Mouse (Mus musculus) heart, adult 8-10 months (tissue): ENCODE results near the gene Bricd5. TPM values are rescaled to one million over a fixed set of nuclear protein-coding genes. Genes with fewer than 3 reads are reported as not detected.

Experiments used
- DNase-seq: peaks from one replicate; pipeline ENCODE4 v3.0.0; 2022; ENCODE audit warnings: low spot score
- total RNA-seq, 4 experiments: library from RNA; stranded (reverse); gene quantifications; 2 replicates each; pipeline ENCODE4 v1.2.4; 2022

Bricd5 gene
- total RNA-seq, 4 experiments from 2014 or later: 0.28 to 0.31 TPM; not detected in 2

DNA sequence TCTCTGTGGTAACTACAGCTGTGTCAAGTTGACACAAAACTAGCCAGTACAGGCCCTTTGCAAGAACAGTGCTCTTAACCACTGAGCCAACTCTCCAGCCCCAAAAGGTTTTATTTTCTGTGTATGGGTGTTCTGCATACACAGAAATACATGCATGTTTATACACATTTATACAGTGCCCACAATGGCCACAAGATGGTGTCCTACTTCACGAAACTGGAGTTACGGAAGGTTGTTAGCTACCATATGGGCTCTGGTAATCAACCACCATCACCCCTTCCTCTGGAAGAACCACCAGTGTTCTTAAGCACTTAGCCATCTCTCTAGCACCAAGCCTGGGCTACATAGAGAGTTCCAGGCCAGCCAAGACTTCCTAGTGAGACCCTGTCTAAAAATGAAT is 12.1 kb upstream of the Bricd5 start:
- DNase-seq: no peak

DNA sequence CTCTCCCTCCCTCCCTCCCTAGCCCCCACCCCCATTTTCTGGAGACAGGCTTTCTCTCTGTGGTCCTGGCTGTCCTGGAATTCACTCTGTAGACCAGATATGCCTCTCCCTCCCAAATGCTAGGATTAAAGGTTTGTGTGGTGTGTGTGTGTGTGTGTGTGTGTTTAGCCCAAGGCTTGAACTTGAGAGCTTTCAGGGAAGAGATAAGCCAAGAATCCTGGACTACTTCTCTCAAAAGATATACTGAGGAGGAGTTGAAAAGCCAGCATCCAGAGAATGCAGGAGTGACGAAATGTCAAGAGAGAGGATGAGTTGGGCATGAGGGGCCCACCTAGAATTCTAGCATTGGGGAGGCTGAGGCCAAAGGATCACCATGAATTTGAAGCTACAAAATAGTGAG is 10.8 kb upstream of the Bricd5 start:
- DNase-seq: no peak

DNA sequence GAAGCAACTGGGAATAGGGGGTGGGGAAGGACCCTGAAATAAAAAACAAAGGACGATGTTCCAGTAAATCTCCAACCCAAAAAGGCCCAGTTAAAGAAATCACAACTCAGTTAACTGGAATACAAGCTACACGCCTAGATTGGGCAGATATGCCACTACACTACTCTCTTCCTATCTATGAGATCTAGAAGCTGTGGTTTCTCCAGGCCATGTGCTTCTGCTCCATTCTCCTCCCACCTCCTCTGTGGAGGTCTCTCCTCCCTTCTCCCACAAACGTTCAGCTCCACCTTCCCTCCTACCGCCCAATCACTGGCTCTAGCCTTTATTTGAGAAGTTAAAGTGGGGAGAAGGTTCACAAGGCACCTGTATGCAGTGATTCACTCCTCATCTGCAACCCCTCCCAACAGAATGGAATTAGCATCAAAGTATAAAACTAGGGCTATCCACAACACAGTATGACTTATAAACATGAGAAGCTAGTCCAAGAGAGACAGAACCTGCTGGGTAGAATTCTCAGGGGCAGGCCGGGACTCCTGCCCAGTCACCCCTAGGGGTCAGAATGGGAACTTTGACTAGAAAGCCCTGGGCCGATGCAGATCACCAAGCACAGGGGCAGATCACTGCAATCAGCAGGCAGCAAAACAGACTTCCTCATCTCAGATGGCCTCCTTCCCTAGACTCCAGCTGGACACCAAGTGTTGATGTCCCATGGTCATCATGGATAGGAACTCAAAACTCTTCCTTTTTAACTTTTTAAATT is 10.1 kb upstream of the Bricd5 start:
- DNase-seq: no peak

DNA sequence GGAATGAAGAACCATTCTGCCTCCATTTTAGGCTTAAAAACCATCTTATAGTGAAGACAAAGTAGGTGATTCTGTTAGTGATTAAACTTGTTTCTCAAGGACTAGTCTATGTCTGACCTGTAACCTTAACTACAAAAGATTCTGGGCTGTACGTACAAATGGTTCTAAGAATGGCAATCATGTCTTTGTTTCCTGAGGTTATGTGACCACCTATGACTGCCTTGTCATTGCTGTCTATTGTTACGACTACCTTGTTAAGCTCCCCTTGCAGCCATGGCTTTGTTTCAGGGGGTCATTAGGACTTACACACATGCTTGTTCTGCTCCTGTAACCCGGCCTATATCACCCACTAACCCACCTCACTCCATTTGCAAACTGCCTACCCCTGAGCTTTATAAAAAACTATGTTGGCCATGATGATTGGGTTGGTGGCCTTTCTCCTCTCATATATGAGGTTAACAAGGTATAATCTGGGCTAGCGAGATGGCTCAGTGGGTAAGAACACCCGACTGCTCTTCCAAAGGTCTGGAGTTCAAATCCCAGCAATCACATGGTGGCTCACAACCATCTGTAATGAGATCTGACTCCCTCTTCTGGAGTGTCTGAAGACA is 4.9 kb upstream of the Bricd5 start:
- no peak for DNase-seq

DNA sequence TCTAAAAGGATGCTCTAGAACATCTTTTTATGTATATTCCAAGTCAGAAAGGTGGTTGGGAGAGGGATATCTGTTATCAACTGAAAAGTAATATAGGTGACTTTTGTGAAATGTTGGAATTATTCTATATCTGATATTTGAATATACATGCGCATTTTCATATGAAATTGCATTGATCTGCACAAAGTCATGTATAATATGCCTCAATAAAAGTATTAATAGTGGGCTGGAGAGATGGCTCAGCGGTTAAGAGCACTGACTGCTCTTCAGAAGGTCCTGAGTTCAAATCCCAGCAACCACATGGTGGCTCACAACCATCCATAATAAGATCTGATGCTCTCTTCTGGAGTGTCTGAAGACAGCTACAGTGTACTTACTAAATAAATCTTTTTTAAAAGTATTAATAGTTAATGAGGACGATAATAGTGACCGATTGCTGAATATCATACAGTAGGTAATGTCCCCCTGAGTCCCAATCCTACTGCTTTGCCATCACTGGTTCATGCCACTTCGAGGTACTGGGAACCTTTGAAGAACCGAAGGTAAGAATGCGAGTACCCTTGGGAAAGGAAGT is 4.3 kb upstream of the Bricd5 start:
- DNase-seq: no peak

DNA sequence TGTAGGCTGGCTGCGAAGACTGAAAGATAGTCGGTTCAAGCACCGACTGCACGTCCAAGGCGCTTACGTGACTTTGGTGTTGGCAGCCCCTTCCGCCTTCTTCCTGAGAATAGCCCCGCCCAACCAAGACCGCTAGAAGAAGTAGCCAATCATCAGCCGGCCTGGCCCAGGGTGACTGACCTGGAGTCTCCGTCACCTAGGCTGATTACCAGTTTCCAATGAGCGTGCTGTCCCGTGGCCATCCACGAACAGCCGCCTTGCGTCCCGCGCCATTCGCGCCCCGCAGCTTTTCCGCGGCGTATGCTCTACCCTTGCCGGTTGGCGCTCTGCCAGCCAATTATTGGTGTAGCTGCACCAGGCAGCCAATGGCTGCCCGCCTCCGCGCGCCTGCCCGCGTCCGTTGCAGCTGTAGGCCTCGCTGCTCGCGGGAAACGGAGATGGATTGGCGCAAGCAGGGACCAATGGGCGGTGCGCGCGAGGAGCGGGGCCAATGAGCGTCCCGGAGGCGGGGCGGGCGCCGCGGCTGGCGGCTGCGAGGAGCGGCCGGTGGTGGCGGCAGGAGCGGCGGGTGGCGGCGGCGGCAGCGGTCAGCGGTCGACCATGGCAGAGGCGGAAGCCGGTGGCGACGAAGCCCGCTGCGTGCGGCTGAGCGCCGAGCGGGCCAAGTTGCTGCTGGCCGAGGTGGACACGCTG is 3.6 kb upstream of the Bricd5 start, which contains the start of the genes E4f1 and Pgp:
Gene E4f1, minus strand, starts transcription at position 404 of the 693 bp plus-strand sequence.
Gene Pgp, plus strand, starts transcription at position 483 of the 693 bp plus-strand sequence.
- DNase-seq: peak; percentile 98

DNA sequence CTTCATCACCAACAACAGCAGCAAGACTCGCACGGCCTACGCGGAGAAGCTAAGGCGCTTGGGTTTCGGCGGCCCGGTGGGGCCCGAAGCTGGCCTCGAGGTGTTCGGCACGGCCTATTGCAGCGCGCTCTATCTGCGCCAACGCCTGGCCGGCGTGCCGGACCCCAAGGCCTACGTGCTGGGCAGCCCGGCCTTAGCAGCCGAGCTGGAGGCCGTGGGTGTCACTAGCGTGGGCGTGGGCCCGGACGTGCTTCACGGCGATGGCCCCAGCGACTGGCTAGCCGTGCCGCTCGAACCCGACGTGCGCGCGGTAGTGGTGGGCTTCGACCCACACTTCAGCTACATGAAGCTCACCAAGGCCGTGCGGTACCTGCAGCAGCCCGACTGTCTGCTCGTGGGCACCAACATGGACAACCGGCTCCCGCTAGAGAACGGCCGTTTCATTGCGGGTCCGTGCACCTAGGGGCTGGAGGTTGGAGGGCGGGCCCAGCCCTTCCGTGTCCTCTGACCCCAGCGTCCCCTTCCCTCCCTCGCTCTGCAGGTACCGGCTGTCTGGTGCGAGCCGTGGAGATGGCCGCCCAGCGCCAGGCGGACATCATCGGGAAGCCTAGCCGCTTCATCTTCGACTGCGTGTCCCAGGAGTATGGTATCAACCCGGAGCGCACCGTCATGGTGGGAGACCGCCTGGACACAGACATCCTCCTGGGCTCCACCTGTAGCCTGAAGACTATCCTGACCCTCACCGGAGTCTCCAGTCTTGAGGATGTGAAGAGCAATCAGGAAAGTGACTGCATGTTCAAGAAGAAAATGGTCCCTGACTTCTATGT is 2.8 kb upstream of the Bricd5 start:
- DNase-seq: no peak

DNA sequence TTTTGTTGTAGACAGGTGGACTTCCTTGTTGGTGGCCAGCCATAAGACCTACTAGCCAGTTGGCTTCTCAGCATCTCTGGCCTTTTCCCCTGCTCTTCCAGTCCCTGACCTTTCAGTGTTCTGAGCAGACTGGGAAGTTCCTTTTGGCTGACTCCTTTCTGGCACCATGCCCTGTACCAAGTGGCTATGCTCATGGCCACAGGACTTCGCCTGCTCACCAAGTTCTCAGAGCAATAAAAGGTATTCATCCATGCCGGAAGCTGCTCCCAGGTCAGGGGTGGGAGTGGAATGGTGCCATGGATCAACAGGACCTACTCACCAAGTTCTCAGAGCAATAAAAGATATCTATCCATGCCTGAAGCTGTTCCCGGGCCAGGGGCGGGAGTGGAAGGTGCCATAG is 1.2 kb upstream of the Bricd5 start:
- DNase-seq: peak; percentile 52

DNA sequence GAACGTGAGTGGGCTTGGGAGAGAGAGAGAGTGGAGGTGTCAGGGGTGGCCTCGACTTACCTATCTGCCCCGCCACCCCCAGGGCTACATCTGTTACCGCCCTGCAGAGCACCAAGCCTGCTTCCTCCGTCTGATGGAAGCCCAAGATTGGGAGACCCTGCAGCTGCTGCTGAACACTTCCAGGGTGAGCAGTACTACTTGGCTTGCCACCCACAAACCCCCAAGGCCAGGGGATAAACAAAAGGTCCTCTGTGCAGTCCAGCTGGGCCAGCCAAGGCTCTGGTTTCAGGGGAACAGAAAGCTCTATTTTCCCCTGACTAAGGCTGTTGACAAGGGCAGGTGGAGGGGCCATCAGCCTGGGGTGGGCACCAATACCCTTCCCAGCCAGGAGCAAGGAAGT is 873 bp downstream of the Bricd5 start:
- DNase-seq: no peak

DNA sequence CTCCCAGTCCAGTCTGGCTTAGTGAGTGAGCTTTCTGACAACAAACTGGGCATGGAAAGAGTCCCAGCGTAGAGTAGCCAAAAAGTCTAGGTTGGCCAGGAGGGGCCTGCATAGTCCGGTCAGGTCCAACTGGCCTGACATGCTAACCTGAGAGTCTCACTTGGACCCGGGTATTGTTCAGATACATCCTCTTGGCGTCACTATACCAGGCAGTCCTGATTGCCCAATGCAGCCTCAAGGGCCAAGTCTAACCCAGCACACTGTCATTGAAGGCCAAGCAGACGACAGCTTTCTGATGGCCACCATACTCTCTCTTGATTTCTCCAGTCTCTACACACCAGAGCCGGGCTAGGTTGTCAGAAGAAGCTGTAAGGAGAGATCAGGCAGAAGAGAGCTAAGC is 1.9 kb downstream of the Bricd5 start:
- DNase-seq: no peak

DNA sequence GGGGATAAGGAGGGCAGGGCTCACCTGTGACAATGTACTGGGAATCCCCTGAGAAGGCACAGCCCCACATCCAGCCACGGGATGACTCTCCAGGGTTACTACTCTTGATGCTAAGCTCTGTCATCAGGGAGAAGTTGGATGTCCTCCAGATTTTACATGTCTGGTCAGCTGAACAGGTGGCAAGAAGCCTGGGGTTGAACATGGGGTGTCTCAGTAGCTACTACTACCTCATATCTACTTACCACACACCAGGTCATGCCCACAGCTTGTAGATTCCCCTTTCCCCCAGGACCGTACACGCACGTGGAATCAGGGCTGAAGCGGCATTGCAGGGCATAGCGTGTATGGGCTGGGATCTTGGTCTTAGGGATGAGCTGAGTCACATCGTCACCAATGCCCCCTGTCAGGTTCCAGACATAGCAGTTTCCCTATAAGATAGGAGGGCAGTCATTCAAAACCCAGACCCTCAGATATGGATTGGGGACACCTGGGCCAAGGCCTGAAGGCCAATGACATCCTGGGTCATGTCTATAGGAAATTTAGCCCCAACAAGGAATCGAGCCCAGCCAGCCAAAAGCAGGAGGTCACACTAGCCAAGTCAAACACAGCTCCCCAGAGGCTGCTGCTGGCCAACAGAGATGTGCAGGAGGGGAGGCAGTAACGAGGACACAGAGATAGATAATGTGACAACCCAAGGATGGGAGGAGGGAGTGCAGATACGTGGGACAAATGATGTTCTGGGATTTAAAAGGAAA is 2.5 kb downstream of the Bricd5 start:
- DNase-seq: no peak

DNA sequence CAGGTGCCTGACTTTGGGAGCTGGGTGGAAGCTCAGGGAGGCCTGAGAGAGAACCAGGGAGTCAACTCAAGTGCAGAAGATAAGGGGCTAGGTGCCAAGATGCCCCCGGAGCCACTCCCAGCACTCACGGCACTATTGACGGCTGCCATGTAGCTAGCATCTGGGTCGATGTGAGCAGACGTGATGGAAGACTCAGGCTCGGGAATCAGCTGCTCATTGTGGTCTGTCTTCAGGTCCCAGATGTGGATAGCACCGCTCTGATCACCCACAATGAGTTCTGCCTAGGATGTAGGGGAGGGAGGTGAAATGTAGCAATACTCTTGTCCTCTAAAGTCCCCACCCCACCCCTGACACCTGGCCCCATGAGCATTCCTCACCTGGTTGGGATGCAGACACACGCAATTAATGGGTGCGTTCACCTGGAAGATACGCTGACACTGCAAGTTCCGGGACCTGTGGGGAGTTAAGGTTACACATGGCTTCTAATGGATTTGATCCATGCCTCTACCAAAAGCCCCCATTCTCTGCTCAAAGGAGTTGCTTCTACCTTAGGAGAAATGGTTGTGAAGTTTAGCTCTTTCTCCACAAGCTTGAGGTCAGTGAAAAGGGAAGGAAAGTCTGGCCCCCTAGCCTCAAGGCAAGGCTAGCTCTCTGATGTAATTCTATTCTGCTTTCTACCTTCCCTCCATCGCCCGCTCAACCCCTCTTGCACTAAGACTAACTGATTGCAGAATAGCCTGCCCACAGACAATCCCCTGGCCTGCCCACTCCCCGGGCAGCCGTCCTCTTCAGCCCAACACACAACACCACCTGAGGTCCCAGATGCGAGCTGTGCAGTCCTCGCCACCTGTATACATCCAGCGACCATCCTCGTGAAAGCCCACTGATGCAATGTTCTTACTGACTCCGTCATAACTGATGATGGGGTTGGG is 3.6 kb downstream of the Bricd5 start:
- no peak for DNase-seq

DNA sequence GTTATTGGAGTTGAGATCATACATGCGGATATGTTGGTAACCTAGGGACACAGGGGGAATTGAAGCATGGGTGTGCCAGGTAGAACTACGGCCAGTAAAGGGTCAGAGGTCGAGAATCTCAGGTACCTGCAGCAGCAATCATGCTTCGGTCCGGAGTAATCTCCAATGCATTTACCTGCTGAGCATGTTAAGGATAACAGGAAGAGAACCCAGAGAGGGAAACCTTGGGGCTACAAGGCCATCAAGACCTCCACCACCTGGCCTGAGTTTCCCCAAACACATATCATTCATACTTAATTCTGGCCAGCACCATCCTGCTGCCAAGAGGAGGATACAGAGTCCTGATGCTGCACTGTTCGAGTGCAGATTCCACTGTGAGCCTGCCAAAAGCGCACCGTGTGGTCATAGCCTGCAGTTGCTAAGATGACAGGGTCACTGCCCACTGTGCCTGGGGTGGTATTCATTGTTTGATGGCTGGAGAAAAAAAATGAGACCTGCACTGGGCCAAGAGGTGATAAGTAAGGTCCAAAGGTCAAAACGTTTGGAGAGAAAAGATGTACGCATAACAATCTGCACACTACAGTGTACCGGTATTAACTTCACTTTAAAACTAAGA is 4.4 kb downstream of the Bricd5 start:
- DNase-seq: no peak

DNA sequence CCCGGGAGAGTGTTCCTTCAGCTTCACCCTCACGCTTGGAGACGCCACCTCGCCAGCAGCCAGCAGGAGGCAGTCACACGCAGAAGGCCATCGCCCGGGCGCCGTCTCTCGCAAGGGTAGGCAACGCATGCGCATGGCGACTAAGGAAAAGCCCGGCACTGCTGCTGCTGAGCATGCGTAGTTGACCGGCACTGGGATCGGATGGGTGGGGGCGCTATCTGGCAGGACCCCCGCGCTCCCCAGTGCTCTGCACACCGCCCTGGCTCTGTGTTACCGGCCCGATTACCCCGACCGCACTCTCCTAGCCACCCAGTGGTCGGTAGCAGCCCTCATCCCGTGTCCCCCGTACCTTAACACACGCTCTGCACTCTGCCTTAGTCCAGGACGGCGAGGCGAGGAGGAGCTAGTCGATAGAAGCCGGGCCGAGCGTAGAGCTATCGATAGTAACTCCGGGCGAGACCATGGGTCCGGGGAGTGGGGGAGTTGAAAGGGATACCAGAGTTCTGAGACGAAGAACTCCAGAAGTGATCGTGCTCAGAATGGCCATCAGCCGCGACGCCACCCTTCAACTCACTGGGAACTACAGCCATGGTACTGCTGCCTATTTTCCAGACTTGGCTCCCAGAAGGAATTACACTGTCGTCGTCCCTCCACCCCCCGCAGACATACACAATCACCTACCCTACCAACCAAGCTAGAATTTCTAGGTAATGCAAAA is 5.1 kb downstream of the Bricd5 start, which contains the start of gene Mlst8:
Gene Mlst8, minus strand, starts transcription at position 416 of the 718 bp plus-strand sequence.
- DNase-seq: peak; percentile 97

DNA sequence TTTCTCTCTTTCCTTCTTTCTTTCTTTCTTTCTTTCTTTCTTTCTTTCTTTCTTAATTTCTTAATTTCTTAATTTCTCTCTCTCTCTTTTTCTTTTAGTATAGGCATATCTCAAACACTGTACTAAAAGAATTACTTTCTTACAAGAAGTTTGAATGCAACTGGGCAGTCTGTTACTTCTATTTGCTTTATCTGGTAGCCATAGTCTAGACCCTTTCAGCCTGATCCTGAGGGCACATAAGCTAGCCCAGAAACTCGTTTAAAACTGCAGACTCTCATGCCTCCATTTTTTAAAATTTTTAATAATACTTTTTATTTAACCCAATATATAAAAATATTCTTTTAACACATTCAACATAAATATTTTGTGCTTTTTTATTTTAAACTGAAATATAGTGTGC is 5.7 kb downstream of the Bricd5 start:
- DNase-seq: no peak

DNA sequence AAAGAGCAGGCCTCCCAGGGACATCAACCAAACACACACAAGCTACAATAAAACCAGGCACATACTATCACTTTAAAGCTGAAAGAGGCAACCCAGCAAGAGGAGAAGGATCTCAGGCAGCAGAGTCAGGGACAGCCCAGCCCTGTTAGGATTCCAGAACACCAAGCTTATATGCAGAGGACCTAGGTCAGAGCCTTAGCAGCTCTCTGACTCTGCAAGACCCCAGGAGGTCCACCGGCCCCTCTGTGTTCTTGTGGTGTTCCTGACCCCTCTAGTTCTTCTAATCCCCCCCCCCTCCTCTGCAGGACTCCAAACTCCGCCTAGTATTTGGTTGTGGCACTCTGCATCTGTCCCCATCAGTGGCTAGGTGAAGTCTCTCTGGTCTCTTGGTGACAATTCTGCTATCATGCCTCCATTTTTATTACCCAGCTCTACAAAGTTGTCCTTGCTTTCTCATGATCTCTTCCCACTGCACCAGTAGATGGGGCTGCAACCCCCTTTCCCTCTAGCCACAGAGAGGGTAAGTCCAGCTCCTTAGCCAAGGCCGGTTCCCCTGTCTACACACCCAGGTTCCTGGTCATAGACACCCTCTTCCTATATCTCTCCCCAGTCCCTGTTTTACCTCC is 6.6 kb downstream of the Bricd5 start:
- DNase-seq: no peak

DNA sequence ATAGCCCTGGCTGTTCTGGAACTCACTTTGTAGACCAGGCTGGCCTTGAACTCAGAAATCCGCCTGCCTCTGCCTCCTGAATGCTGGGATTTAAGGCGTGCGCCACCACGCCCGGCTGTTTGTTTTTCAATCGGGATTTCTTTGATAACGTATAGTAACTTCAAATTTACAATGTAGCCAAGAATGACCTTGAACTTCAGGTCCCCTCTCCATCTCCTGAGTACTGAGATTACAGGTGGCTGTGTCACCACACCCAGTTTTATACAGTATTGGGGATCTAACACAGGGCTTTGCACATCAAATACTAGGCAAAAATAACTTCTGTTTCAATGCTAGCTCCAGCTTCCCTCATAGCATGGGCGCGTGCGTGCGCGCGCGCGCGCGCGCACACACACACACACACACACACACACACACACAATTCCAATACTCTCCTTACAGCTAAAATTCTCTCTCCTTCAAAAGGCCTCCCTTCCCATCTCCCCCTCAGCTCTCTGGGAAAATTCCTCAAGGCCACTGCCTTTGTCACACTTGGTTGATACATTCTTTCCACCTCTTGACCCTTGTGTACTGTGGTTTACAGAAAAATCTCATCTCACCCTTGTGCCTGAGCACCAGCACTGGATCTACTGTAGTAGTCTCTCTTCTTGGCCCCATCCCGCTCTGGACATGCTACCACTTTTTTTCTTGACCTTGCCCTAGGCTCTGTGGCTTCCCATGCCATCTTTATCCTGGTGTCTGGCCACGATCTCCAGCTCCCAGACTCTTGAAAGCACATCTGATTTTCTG is 7.5 kb downstream of the Bricd5 start:
- no peak for DNase-seq
